Mouse (Mus musculus) MEL (cell line): Measurements from ENCODE around the gene Hamp.

Experiments
- CTCF ChIP-seq, 3 experiments: IDR thresholded peaks in 2 of 3; conservative IDR thresholded peaks in 1 of 3; 2 replicates each; pipeline ENCODE4 v1.5.1; 2011 to 2012; ENCODE audit warnings: low read length in 3 of 3, low read depth in 2 of 3, mild to moderate bottlenecking in 2 of 3, improper control_type of control experiment in 1 of 3, inconsistent platforms in 1 of 3, mixed read lengths in 1 of 3, moderate library complexity in 1 of 3; ENCODE audit not compliant: control insufficient read depth in 1 of 3, insufficient read depth in 1 of 3, poor library complexity in 1 of 3, severe bottlenecking in 1 of 3
- EP300 ChIP-seq, 2 experiments: IDR thresholded peaks; 2 replicates each; pipeline ENCODE4 v1.6.1; 2011; ENCODE audit warnings: improper control_type of control experiment in 2 of 2, low read length in 2 of 2, low read depth in 1 of 2, mild to moderate bottlenecking in 1 of 2
- GATA1 ChIP-seq: IDR thresholded peaks from 2 replicates; pipeline ENCODE4 v1.6.1; 2011; ENCODE audit warnings: low read depth, low read length, improper control_type of control experiment
- JUND ChIP-seq: IDR thresholded peaks from 2 replicates; pipeline ENCODE4 v1.6.1; 2011; ENCODE audit warnings: low read depth, mild to moderate bottlenecking, improper control_type of control experiment, low read length
- MAFK ChIP-seq: IDR thresholded peaks from 2 replicates; pipeline ENCODE4 v1.6.1; 2011; ENCODE audit warnings: low read depth, mild to moderate bottlenecking, low read length, improper control_type of control experiment, borderline replicate concordance
- MAX ChIP-seq: IDR thresholded peaks from 2 replicates; pipeline ENCODE4 v1.6.1; 2011; ENCODE audit warnings: low read length, improper control_type of control experiment
- NELFE ChIP-seq: IDR thresholded peaks from 2 replicates; pipeline ENCODE4 v1.6.1; 2011; ENCODE audit warnings: low read depth, low read length, improper control_type of control experiment
- POLR2A ChIP-seq, 2 experiments: IDR thresholded peaks; 2 replicates each; pipeline ENCODE4 v1.6.1; 2011 to 2012; ENCODE audit warnings: low read length in 2 of 2, mild to moderate bottlenecking in 2 of 2, control low read depth in 1 of 2, improper control_type of control experiment in 1 of 2, low read depth in 1 of 2, moderate library complexity in 1 of 2; ENCODE audit not compliant: control insufficient read depth in 1 of 2, insufficient read depth in 1 of 2, poor library complexity in 1 of 2
- RAD21 ChIP-seq: IDR thresholded peaks from 2 replicates; pipeline ENCODE4 v1.6.1; 2011; ENCODE audit warnings: mild to moderate bottlenecking, low read depth, low read length, improper control_type of control experiment
- SIN3A ChIP-seq: IDR thresholded peaks from 2 replicates; pipeline ENCODE4 v1.6.1; 2012; ENCODE audit warnings: low read length, improper control_type of control experiment, inconsistent platforms
- TCF12 ChIP-seq: IDR thresholded peaks from 2 replicates; pipeline ENCODE4 v1.6.1; 2014; ENCODE audit warnings: low read depth, mild to moderate bottlenecking, inconsistent platforms, low read length, improper control_type of control experiment, moderate library complexity
- ZC3H11A ChIP-seq: IDR thresholded peaks from 2 replicates; pipeline ENCODE4 v1.6.1; 2012; ENCODE audit warnings: low read depth, mild to moderate bottlenecking, inconsistent platforms, low read length, improper control_type of control experiment

- no peak for TF ChIP-seq ZC3H11A
- no peak for TF ChIP-seq MAFK
- no peak for TF ChIP-seq NELFE
- no peak for TF ChIP-seq SIN3A
- no peak for TF ChIP-seq CTCF (IDR thresholded peaks at IDR 0.05 in 2 of 3, conservative IDR thresholded peaks at IDR 0.05 in 1 of 3; ENCODE audit: control insufficient read depth in 1 of 3, insufficient read depth in 1 of 3, low read depth in 2 of 3, low read length in 3 of 3, poor library complexity in 1 of 3, severe bottlenecking in 1 of 3)
- no peak for TF ChIP-seq POLR2A (IDR thresholded peaks at IDR 0.05; ENCODE audit: control insufficient read depth in 1 of 2, insufficient read depth in 1 of 2, low read depth in 1 of 2, low read length in 2 of 2, poor library complexity in 1 of 2)
- TF ChIP-seq MAX = no peak
- no peak for TF ChIP-seq EP300 (IDR thresholded peaks at IDR 0.05; ENCODE audit: low read depth in 1 of 2, low read length in 2 of 2)
- TF ChIP-seq JUND = no peak
- no peak for TF ChIP-seq GATA1
- no peak for TF ChIP-seq RAD21
- no peak for TF ChIP-seq TCF12
Measured at GRCm38 (mm10) chr7:30985357-30985756, 41.5 kb upstream of the Hamp start.
